Mouse (Mus musculus) left cerebral cortex, adult 18-20 months (tissue): ENCODE measurements at regions not wholly inside any gene's neighbourhood (a gene's known extent, or its start where the extent isn't known, plus 50 kb on each side); places are given as distances from the start of the nearest gene placed in this dataset.
"Not testable (repeated sequence)": the region's sequence is repeated elsewhere in the genome, so short reads cannot be mapped to it uniquely, and the experiment has no call there.

Experiments
- DNase-seq, 2 experiments: peaks; one replicate each; pipeline ENCODE4 v3.0.0; 2021 to 2022; ENCODE audit warnings: low spot score in 2 of 2, mixed read lengths in 1 of 2

GRCm38 (mm10) chr4:69443956-69444355, 489.8 kb upstream of the Brinp1 start:
- no peak for DNase-seq

GRCm38 (mm10) chr4:69435390-69435789, 481.2 kb upstream of the Brinp1 start:
- DNase-seq = no peak

GRCm38 (mm10) chr4:69410411-69410810, 456.2 kb upstream of the Brinp1 start:
- not testable (repeated sequence) for DNase-seq

- DNase-seq = no peak
Observed at GRCm38 (mm10) chr4:69395451-69395850, 441.3 kb upstream of the Brinp1 start.

- peak in 1 of 2 experiments; percentile 3 for DNase-seq
Observed at GRCm38 (mm10) chr4:69383318-69383717, 429.1 kb upstream of the Brinp1 start.

GRCm38 (mm10) chr4:69346979-69347465, 392.8 kb upstream of the Brinp1 start:
- no peak for DNase-seq

GRCm38 (mm10) chr4:69327606-69328005, 373.4 kb upstream of the Brinp1 start:
- DNase-seq = no peak
